Mouse (Mus musculus) limb, embryonic 13.5 days (tissue): Measurements from ENCODE around the gene Rex1bd. TPM values are rescaled to one million over a fixed set of nuclear protein-coding genes. Genes with fewer than 3 reads are reported as not detected.
"Not testable (repeated sequence)": the region's sequence is repeated elsewhere in the genome, so short reads cannot be mapped to it uniquely, and the experiment has no call there.

Source experiments
- ATAC-seq: fragments of 200-750 bp; cut with Nextera tagmentation; 2 replicates; pipeline ENCODE4 v1.8.0; 2017; ENCODE audit warnings: low read depth, moderate number of reproducible peaks, moderate TSS enrichment; ENCODE audit not compliant: low FRiP score
- H3K27ac ChIP-seq: fragments of 300-500 bp; sonication (generic); 2 replicates; pipeline ENCODE4 v1.5.1; 2015; ENCODE audit warnings: inconsistent platforms, mild to moderate bottlenecking, moderate library complexity
- H3K27me3 ChIP-seq: fragments of 300-500 bp; sonication (generic); 2 replicates; pipeline ENCODE4 v1.6.1; 2015; ENCODE audit warnings: mild to moderate bottlenecking, inconsistent platforms
- H3K36me3 ChIP-seq: fragments of 300-500 bp; sonication (generic); 2 replicates; pipeline ENCODE4 v1.6.1; 2015; ENCODE audit warnings: inconsistent platforms, mild to moderate bottlenecking, moderate library complexity
- H3K4me1 ChIP-seq: fragments of 300-500 bp; sonication (generic); 2 replicates; pipeline ENCODE4 v1.6.1; 2015; ENCODE audit warnings: inconsistent platforms
- H3K4me2 ChIP-seq: fragments of 300-500 bp; sonication (generic); replicated peaks from 2 replicates; pipeline ENCODE4 v1.6.1; 2015; ENCODE audit warnings: inconsistent platforms, mild to moderate bottlenecking, moderate library complexity
- H3K4me3 ChIP-seq: fragments of 300-500 bp; sonication (generic); 2 replicates; pipeline ENCODE4 v1.5.1; 2015; ENCODE audit warnings: moderate library complexity, mild to moderate bottlenecking, inconsistent platforms
- H3K9ac ChIP-seq: fragments of 300-500 bp; sonication (generic); 2 replicates; pipeline ENCODE4 v1.6.1; 2015; ENCODE audit warnings: mild to moderate bottlenecking, inconsistent platforms
- H3K9me3 ChIP-seq: fragments of 300-500 bp; sonication (generic); 2 replicates; pipeline ENCODE4 v1.6.1; 2016; ENCODE audit warnings: inconsistent platforms
- WGBS: fragments of 180-500 bp; shearing (Covaris S2); methylation state at CpG from one replicate; pipeline ENCODE4 v1.1.7; 2015; 5-methylcytosine and 5-hydroxymethylcytosine counted together
- polyA plus RNA-seq: library from polyadenylated mRNA; unstranded; fragments of >200 nt; fragmentation: Nextera tagmentation; extraction: Ambion mirVana; gene quantifications from 2 replicates; pipeline ENCODE4 v1.2.1, GENCODE M21; 2015

Gene Rex1bd
- polyA plus RNA-seq, 1 experiment from 2014 or later = 139 TPM

DNA sequence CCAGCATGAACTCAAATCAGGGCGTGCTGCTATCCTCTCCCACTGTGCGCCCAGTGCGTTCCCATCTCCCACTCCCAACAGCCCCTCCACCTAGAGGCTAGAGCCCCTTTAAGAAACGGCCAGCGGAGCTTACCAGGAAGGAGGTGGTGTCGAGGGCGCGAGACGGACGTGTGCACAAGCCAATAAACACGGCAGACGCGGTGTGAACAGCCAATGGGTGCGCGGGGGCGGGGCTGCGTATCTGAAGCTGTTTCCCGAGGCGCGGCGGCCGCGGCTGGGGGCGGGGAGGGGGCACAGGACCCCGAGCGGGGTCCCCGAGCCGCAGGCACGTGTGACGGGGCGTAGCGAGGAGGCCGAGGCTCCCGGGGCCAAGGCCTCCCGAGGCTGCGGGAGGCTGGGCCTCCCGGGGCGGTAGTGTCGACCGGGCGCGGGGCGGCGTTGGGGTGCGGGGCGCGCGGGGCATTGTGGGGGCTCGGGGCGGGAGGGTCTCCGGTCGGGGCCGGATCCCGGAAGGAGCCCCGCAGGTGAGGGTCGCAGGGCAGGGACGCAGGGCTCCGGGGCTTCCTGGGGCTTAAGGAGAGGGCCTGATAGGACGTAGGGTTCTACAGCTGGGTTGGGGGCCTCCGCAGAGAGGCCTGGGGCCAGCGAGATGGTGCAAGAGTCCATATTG, 21.1 kb upstream of the Rex1bd start, which contains the start of the genes Fkbp8 and Kxd1:
TSS of gene Fkbp8 (plus strand) at position 213 of the 670 bp plus-strand sequence.
TSS of gene Kxd1 (minus strand) at position 445 of the 670 bp plus-strand sequence.
- peak within 1 kb of the TSS; percentile 85 for H3K27ac ChIP-seq
- H3K4me2 ChIP-seq = peak within 1 kb of the TSS; percentile 88
- peak within 1 kb of the TSS; percentile 93 for H3K9ac ChIP-seq
- peak within 1 kb of the TSS; percentile 74 for H3K4me3 ChIP-seq
- 2% methylated on average over 50 of the region's 61 CpGs for WGBS
- H3K4me1 ChIP-seq = peaks cover 28% of the 10 kb centered on the region
- ATAC-seq = peak; percentile 94
- H3K27me3 ChIP-seq = no peaks in the 10 kb centered on the region
- peaks cover 34% of the 10 kb centered on the region for H3K36me3 ChIP-seq
- no peaks in the 10 kb centered on the region for H3K9me3 ChIP-seq

GRCm38 (mm10) chr8:70527111-70527511, 20.6 kb upstream of the Rex1bd start:
- H3K4me1 ChIP-seq = peaks cover 33% of the 10 kb centered on the region
- H3K9ac ChIP-seq = peak overlapping the region; percentile 93
- peaks cover 29% of the 10 kb centered on the region for H3K36me3 ChIP-seq
- peak overlapping the region; percentile 74 for H3K4me3 ChIP-seq
- WGBS = 3% methylated on average over 8 of the region's 8 CpGs
- ATAC-seq = no peak
- H3K27me3 ChIP-seq = no peaks in the 10 kb centered on the region
- peak overlapping the region; percentile 88 for H3K4me2 ChIP-seq
- H3K27ac ChIP-seq = peak overlapping the region; percentile 65
- no peaks in the 10 kb centered on the region for H3K9me3 ChIP-seq

DNA sequence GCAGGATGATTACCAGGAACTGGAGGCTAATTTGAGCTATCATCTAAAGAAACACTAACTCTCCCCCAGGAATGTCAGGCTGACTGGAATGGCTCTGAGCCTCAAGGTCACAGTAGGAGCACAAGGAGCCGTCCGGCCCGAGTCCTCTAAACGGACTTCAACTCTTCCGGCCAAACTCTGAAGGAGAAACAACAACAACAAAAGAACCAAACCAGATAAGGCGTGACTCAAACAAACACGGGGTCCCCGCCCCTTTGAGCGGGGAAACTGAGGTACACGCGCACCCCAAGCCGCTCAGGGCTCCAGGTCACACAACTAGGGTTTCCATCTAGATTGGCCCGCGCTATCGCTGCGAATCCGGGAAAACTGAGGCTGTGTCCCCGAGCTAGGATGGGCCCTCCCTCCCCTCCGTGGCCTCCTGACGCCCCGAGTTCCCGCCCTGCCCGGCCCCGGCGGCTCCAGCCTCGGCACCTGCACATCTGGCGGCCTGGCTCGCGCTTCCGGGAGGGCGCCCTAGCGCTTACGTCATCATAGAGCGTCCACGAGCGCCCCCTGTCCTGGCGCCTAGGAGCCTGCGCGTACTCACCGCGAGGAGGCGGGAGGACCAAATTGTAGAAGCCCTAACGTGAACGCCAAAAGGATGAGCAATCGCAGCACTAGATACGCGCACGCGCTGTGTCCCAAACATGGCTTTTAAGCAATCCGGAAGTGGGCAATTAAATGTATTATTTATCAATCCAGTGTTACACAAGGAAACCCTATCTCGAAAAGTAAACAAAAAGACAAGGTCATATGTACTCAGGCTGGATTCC, 16.2 kb upstream of the Rex1bd start:
- ATAC-seq = peak; percentile 87
- Histone ChIP-seq H3K27me3 (no peaks in the 10 kb centered on the region), H3K9me3 (no peaks in the 10 kb centered on the region), H3K9ac (peak overlapping the region; percentile 82), H3K27ac (peak overlapping the region; percentile 63; the same call in 1 of the 2 replicates), H3K36me3 (peaks cover 14% of the 10 kb centered on the region), H3K4me2 (peak overlapping the region; percentile 84), H3K4me1 (peaks cover 22% of the 10 kb centered on the region), H3K4me3 (peak overlapping the region; percentile 79)
- WGBS = under 1% methylated on average over 51 of the region's 51 CpGs

DNA sequence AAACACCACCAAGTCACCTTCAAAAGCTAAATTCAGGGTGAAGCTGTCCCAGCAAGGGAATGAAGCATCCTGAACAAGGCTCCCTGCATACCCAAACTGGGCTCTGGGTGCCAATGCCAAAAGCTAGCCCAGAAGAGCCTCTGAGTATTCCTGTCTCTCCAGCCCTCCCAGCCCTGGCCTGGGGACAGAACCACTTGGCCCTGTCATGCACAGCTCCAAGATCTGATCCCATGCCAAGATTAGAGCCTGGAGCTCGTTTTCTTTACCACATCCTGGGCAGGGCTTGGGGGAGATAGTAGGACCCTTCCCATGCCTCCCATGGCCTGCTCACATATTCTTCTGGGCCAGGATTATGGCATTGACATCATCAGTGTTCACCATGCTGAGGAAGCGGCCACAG, 13.1 kb upstream of the Rex1bd start:
- no peak overlapping the region for H3K9ac ChIP-seq
- H3K4me2 ChIP-seq = no peak overlapping the region
- WGBS = 64% methylated on average over 2 of the region's 2 CpGs
- no peak overlapping the region for H3K4me3 ChIP-seq
- no peak for ATAC-seq
- no peaks in the 10 kb centered on the region for H3K27me3 ChIP-seq
- no peaks in the 10 kb centered on the region for H3K9me3 ChIP-seq
- H3K27ac ChIP-seq = no peak overlapping the region
- peaks cover 13% of the 10 kb centered on the region for H3K4me1 ChIP-seq
- peaks cover 35% of the 10 kb centered on the region for H3K36me3 ChIP-seq

DNA sequence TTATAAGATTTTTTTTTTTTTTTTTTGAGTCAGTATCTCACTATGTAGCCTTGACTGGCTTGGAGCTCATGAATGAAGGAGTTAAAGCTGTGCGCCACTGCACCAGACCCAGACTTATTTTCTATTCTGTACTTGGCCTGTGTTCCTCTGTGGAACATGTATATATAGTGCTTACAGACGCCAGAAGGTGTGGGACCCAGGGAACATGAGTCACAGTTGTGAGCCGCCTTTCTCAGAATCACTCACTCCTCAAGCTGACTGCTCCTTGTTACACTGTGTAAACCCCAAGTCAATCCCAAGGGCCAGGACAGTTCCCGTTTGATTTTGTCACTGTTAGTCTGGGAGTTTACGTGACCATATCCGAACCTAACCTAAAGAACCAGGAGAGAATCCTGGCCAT, 12.5 kb upstream of the Rex1bd start:
- Histone ChIP-seq H3K9ac (no peak overlapping the region), H3K9me3 (no peaks in the 10 kb centered on the region), H3K36me3 (peaks cover 40% of the 10 kb centered on the region), H3K4me2 (no peak overlapping the region), H3K27ac (no peak overlapping the region), H3K4me1 (peaks cover 13% of the 10 kb centered on the region), H3K27me3 (no peaks in the 10 kb centered on the region), H3K4me3 (no peak overlapping the region)
- ATAC-seq = no peak
- WGBS = 90% methylated on average over 6 of the region's 6 CpGs

- WGBS = 74% methylated on average over 10 of the region's 10 CpGs
- no peak overlapping the region for H3K4me2 ChIP-seq
- 0 out of 2 replicates have a peak overlapping the region, but pooled peaks have one; percentile 19 for H3K9ac ChIP-seq
- peaks cover 50% of the 10 kb centered on the region for H3K36me3 ChIP-seq
- no peak overlapping the region for H3K4me3 ChIP-seq
- ATAC-seq = no peak
- no peak overlapping the region for H3K27ac ChIP-seq
- no peaks in the 10 kb centered on the region for H3K9me3 ChIP-seq
- H3K4me1 ChIP-seq = peaks cover 10% of the 10 kb centered on the region
- no peaks in the 10 kb centered on the region for H3K27me3 ChIP-seq
These were observed 11.5 kb upstream of the Rex1bd start for GRCm38 (mm10) chr8:70517940-70518643.

GRCm38 (mm10) chr8:70513441-70513840, 6.9 kb upstream of the Rex1bd start:
- WGBS = 68% methylated on average over 2 of the region's 2 CpGs
- ATAC-seq = no peak
- H3K4me3 ChIP-seq = no peak overlapping the region
- no peaks in the 10 kb centered on the region for H3K27me3 ChIP-seq
- no peak overlapping the region for H3K9ac ChIP-seq
- H3K36me3 ChIP-seq = peaks cover 53% of the 10 kb centered on the region
- peaks cover 25% of the 10 kb centered on the region for H3K4me1 ChIP-seq
- no peaks in the 10 kb centered on the region for H3K9me3 ChIP-seq
- H3K27ac ChIP-seq = no peak overlapping the region
- no peak overlapping the region for H3K4me2 ChIP-seq

GRCm38 (mm10) chr8:70512253-70512903, 5.8 kb upstream of the Rex1bd start:
- Histone ChIP-seq H3K27me3 (no peaks in the 10 kb centered on the region), H3K9ac (0 out of 2 replicates have a peak overlapping the region, but pooled peaks have one; percentile 4), H3K36me3 (peaks cover 58% of the 10 kb centered on the region), H3K27ac (no peak overlapping the region), H3K9me3 (no peaks in the 10 kb centered on the region), H3K4me3 (no peak overlapping the region), H3K4me1 (peaks cover 26% of the 10 kb centered on the region), H3K4me2 (no peak overlapping the region)
- ATAC-seq = no peak
- 90% methylated on average over 11 of the region's 11 CpGs for WGBS

GRCm38 (mm10) chr8:70511770-70512169, 5.2 kb upstream of the Rex1bd start:
- no peaks in the 10 kb centered on the region for H3K9me3 ChIP-seq
- H3K27ac ChIP-seq = no peak overlapping the region
- no peak overlapping the region for H3K9ac ChIP-seq
- no peak for ATAC-seq
- no peak overlapping the region for H3K4me3 ChIP-seq
- WGBS = 98% methylated on average over 2 of the region's 2 CpGs
- H3K4me2 ChIP-seq = peak overlapping the region; percentile 98
- H3K27me3 ChIP-seq = no peaks in the 10 kb centered on the region
- H3K4me1 ChIP-seq = peaks cover 29% of the 10 kb centered on the region
- H3K36me3 ChIP-seq = peaks cover 61% of the 10 kb centered on the region

GRCm38 (mm10) chr8:70511174-70511573, 4.6 kb upstream of the Rex1bd start:
- peak overlapping the region; percentile 98 for H3K4me2 ChIP-seq
- peaks cover 55% of the 10 kb centered on the region for H3K36me3 ChIP-seq
- peak overlapping the region; percentile 98 for H3K4me3 ChIP-seq
- not testable (repeated sequence) for ATAC-seq, H3K27me3 ChIP-seq, H3K9me3 ChIP-seq, H3K27ac ChIP-seq
- peaks cover 30% of the 10 kb centered on the region for H3K4me1 ChIP-seq
- peak overlapping the region; percentile 99; the same call in 1 of the 2 replicates for H3K9ac ChIP-seq
- WGBS = 86% methylated on average over 6 of the region's 6 CpGs

- Histone ChIP-seq H3K9me3 (no peaks in the 10 kb centered on the region), H3K9ac (peak within 1 kb of the TSS; percentile 99), H3K36me3 (peaks cover 48% of the 10 kb centered on the region), H3K4me3 (peak within 1 kb of the TSS; percentile 98), H3K4me1 (peaks cover 37% of the 10 kb centered on the region), H3K27me3 (no peaks in the 10 kb centered on the region), H3K27ac (peak within 1 kb of the TSS; percentile 96), H3K4me2 (peak within 1 kb of the TSS; percentile 98)
- 1% methylated on average over 54 of the region's 74 CpGs for WGBS
- peak; percentile 83 for ATAC-seq
These were observed 3.8 kb upstream of the Rex1bd start, which contains the start of gene Uba52 for GRCm38 (mm10) chr8:70510228-70510915. Gene Uba52 (minus strand): TSS chr8:70510801.
